Mouse (Mus musculus) ovary, postnatal 10 days (tissue): ENCODE measurements around the gene Fkbp15.

Source experiments
- DNase-seq: peaks from one replicate; pipeline ENCODE4 v3.0.0; 2022; ENCODE audit warnings: low spot score

The Fkbp15 gene

DNA sequence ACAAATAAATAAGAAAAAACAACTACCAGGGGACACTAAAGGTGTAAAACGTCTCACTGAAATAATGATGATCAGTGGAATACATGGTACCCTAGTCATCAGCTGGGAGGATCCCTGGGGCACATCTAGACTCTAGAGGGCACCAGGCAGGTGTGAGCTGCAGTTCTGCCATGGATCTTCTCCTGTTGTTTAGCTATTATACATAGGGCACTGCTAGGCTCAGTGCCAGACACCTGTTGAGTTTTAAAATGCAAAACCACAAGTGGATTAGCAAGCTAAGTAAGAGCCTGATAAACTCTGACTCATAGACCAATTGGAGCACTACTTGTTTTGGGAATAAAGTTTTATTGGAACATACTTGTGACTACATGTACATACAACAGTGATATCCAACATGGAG lies 42.1 kb downstream of the Fkbp15 start:
- no peak for DNase-seq

DNA sequence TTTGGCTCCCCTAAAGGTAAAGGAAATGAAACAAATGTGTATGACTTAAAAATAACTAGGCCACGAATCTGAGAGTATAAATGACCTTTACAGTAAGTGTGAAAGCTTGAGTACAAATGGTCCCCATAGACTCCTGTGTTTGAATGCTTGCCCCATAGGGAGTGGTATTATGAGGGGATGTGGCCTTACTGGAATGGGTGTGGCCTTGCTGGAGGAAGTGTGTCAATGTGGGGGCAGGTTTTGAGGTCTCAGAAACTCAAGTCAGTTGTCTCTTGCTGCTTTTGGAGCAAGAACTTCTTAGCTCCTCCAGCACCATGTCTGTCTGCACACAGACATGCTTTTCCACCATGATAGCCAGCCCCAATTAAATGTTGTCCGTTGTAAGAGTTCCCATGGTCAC lies 43.9 kb downstream of the Fkbp15 start:
- DNase-seq: no peak

DNA sequence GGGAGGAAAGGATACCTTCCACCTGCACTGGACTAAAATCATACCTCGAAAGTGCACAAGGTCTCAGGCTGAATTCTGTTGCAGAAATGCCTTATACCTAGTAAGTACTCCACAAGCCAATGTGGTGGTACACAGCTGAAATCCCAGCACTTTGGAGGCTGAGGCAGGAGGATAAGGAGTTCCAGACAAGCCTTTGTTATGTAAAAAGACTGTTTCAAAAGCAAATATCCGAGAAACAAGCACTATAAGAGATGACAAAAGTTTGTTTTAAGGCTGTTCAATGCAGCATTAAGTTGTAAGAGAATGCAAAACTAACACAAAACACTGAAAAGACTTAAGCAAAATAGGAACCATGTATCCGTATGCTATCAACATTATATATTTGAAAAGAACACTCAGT lies 45.8 kb downstream of the Fkbp15 start:
- no peak for DNase-seq

DNA sequence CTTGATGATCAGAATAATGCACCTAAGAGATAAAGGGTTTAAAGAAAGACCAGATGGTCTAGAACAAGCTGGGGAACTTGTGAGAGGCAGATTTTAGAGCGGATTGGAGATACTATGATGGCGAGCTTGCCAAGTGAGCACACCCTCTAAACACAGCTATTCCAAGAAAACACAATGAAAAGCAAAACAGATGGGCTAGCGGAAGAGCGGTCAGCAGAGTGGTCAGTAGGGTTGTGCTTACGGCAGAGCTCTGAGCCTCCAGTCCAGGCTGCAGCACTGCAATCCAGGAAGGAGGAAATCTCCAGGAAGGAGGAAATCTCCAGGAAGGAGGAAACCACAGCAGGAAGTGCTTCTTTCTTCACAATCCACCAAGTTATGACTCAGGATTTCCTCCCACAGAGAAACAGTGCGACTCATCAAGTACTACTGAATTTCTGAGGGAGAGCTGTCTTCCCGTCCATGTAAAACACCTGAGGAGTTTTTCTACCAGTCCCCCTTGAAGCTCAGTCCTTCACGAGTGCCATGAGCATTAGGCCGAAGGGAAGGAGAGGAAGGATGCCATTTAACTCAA lies 46.6 kb downstream of the Fkbp15 start:
- DNase-seq: no peak

DNA sequence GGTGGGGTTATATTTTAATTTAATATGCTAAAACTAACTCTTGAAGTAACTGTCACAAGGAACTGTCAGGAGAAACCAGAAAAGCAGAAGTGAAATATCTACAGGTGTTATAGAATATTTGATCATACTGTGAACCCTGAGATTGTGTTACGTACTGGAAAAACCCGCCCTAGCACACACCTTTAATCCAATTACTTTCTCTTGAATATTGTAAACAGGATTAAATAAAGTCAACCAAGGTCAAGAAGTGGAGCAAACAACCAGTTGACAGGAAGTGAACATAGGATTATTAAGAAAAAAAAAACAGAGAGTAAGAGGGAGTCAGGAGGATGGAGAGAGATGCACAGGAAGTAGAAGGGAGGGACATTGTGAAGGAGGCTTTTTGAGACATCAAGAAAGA lies 47.5 kb downstream of the Fkbp15 start:
- DNase-seq: no peak

DNA sequence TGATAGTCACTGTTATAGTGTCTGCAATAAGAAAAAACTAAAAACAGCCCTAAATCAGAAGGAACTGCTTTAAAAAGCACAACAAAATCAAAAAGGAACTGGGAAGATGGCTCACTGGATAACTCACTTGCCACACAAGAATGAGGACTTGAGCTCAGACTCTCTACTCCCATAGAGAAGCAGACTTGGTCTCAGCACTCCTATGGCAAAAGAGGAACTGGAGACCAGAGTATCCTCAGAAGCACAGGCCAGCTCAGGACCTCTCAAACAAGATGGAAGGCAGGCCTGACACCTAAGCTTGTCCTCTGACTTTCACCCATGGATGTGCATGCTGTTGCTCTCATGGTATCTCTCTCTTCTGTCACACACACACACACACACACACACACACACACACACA lies 51.9 kb downstream of the Fkbp15 start:
- no peak for DNase-seq

DNA sequence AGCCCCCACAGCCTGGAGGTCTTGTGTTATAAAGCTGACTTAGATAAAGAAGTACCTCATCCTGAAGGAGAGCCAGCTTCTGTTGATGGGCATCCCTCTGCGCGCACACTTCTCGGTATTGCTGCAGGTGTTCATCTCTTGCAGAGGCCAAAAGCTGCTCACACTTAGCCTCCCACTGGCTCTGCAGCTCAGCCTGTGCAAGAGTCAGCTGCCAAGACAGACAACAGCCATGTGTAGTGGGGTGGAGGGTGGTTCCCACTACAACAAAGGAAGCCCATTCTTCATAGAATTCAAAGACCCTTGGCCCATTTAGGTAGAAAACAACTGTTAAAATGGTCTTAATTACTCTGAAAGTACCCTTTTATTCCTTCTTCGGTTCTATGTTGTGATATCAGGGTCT lies 53.5 kb downstream of the Fkbp15 start:
- DNase-seq: no peak

DNA sequence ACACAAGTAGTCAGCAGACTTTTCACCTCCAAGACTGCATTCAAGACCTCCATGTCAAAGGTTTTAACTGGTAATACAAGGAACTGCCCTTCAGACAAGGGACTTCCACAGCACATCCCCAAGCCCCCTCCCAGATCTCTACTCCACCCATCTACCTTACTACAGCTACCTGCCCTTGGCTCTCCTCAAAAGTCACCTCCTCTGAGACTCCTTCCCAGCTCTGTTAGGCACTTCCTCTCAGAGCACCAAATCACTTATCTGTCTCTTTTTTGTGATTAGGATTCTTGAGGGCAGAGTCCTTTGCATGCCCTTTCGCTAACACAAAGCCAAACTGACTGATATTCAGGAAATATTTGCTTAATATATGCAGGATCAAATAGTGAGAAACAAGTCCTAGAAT lies 54.0 kb downstream of the Fkbp15 start:
- no peak for DNase-seq

DNA sequence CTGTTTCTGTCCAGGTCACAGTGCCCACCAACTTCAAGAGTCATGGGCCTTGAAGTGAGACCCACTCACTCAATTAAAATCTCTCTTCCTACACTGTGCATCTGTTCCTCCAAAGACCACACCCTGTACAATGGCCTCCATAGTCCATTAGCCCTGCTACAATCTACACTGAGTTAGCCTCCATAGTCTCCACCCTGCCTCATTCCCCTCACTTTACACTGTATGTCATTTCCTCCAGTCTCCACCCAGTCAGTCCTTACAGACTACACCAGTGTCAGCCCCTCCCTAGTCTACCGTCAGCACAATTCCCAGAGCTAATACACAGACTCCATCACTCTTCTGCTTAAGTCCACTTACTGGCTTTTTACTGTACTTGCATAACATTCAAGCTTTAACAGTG lies 57.1 kb downstream of the Fkbp15 start:
- DNase-seq: no peak

DNA sequence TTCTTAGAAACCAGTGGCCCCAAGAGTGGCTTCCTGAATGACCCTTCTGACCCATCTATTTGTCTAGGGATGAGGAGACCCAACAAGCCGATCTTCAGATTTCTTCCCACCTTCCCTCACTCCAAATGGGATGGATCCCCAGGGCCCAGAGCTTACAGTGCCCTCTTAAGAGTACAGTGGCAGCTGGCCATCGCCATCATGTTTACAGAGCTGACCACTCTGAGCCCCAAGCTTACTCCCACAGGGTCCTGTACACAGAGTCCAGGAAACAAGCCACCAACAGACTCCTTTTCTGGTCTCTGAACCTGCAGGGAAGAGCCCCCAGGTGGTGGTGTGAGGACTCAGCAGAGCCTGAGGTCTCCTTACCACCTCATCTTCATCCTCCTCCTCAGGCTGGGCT lies 57.6 kb downstream of the Fkbp15 start:
- no peak for DNase-seq

DNA sequence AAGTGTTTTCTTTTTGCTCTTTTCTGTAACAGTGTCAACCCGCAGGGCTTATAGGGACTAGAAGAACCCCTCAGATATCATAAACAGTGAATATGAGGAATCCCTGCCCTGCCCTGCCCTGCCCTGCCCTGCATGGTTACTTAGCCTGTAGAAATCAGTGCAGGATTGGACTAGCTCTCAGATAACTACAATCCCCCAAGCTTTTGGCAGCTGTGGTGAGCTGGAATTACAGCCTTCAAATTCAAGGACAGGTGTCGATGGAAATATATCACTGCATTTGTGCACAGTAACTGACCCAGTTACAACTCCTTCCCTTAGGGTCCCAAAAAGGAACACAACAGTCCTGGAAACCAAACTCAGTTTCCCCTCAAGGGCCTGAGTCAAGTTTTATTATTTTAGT lies 60.3 kb downstream of the Fkbp15 start:
- no peak for DNase-seq

DNA sequence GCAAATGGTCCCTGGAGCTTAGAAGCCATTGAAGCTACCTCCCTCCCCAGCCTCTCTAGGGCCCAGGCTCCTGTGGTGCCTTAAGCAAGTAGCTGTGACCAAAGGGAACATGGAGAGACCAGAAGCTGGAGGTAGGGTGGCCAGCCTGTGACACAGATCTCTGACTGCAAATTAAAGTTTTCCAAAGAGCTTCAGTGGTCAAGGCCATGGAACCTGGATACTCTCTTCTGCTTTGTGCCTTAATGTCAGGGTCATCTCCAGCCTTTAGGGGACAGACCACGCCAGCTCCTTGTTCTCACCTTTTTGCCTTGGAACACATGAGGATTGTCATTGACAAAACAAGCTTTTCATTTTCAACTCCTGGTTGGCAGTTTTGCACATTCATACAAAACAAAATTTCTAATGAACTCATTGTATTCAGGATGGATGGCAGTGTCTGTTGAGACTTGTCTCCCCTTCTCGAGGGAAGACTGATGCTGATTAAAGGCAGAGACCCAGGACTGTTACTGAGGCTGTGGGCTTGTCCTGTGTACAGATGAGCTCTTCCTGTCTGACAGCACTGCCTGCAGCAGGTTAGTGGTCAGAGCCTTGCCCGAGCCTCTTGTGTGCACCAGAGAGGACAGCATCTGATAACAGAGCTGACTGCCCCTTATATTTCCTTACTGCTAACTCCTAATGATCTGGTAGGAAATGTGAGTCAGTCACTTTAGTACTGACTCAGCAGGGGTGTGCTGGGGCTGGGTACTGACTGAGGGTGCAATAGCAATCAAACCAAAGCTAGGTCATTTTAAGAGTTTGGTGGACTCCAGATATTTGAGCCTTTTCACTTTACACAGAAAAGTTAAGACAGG lies 62.8 kb downstream of the Fkbp15 start:
- no peak for DNase-seq

DNA sequence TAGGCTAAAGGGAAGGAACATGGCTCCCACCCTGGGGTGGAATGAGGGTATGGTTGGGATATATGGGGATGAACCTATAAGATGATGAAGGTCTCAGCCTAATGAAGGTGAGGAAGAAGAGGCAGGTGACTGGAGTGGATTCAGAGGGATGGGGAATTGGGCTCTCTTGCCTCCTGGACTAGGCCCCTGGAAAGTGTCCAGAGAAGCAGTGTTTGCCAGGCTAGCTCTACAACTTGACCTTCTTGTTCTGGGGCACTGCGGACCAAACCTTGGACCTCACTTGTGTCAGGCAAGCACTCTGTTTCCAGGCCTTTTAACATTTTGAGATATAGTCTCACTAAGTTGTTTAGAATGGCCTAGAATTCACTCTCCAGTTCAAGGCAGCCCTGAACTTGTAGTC lies 65.6 kb downstream of the Fkbp15 start:
- no peak for DNase-seq

DNA sequence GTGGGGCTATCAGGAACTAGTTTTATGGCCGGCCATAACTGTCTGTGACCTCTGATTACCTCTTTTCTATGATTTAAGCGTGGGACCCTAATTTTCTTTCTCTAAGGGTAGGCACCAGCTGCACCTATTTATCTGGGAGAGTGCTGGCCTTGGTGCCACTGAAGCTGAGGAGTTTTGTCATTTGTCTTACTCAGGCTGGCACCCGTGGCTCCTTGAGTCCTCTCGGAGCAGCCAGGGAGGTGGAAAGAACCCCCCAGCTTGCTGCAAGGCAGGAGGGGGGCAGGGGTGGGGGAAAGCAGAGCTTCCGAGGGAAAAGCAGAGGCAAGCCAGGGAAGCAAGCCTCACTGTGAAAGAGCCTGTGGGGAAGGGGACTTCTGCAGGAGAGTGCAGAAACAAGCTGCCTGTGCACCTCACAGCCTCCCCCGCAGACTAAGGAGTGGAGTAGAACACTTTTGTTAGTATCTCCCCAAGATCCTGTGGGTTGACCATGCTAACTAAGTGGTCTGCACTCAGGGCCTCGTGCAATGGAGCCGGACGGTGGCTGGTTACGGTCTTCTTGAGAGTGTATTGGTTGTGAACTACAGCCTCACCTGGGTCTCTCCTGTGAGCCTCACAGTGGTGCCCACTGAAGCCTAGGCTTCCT lies 67.0 kb downstream of the Fkbp15 start:
- no peak for DNase-seq

DNA sequence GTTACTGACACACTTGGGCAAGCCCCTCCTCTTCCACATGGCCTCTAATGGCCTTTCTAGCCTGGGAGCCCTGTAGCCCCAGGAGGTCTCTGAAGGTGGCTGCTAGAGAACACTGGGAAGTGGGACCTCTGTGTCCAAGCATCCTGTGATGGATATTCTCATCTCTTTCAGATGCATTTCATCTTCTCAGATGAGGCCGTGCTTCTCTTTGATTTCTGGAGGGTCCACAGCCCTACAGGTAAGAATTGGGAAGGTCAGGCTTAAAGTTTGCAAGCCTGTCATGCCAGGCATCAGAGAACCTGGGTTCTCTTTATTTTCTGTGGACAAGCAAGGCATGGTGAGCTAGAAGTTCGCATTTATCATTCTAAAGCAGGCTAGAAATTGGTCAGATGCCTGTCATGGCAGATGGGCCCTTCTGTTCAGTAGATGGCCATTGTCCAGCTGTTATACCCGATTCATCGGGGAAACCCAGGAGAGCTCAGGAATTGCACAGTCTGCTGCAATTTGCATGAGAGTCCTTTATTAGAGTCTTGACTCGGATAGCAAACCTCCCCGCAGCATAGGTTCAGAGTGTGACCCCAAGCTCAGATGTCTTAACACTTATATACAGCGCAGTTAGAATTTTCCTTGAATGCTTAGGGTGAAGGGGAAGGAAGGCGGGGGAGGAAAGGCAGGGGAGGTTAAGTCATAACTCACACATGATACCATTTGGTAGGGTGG lies 67.7 kb downstream of the Fkbp15 start:
- no peak for DNase-seq

DNA sequence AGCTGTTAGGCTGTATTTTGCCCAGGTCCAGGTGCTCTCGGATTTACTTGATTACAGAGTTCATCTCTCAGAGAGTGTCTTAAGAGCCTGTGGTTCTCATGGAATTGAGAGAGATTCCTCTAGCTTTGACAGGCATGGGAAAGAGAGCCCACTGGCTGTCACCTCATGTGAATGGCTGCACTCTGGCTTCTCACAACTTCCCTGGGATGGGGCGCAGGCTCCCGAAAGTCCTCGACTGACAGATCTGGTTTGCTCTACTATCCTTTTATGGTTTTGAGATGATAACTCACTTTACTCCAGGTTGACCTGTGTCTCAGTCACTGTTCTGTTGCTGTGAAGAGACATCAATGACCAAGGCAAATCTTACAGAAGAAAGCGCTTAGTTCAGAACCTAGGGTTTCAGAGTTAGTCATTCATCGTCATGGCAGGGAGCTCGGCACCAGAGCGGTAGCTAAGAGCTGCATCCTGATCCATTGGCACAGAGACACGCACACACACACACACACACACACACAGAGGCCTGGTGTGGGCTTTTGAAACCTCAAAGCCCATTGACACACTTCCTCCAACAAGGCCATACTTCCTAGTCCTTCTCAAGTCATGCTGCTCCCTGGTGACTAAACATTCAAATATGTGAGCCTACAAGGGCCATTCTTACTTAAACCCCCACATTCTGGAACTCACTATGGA lies 69.4 kb downstream of the Fkbp15 start:
- DNase-seq: no peak

DNA sequence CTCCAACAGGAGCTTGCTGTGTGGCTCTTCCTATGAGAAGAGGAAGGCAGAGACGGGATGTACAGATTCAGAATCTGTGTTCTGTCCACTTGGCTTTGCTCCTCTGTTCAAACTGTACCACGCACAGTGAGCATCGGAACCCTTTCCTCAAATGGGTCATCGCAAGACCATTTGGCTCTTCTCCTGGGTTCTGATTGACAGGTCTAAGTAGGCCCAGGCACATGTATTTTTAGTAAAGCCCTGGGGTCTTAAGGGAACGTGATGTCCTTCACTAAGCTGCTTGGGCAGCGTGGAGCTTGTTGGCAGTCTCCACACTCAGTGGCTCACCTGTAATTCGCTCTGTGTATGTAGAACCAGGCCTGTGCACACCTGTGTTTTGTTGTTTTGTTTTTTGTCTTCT lies 71.1 kb downstream of the Fkbp15 start:
- DNase-seq: no peak

DNA sequence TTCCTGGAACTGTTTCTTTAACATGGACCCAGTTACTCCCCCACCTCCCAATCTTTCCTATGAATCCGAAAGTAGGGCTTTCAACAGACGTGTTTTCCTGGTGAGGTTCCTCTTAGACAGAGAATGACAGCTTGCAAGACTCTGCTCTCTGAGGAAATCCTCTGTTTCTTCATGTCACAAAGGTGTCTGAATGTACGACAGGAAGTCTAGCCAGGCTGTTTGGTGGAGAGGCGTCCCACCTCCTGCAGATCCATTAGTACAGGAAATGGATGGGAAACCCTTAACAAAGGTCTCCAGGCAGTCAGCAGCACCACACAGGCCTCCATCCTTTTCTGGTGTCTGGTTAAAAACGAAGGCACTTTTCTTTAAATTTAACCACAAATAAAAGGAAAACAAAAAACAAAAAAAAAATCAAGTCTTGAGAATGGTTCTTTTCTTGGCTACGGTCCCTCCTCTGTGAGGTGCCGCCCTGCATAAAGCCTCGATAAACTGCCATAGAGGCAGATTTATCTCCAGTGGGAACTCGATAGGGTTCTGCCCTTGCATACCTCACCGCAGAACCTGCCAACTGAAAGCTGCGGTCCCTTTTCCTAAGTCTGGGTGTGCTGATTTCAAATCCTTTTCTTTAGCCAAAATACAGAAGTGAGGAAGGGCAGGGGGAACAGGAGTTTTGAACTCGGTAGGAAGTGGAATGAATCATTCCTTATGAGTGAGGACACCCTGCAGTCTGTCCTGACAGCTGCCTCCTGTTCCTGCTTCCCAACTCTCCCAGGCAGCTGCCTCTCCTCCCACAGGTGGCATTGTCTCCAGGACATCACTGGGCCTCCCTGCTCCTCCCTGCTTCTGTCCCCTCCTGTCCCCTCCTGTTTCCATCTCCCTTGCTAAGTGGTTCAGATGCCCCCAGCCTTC lies 73.1 kb downstream of the Fkbp15 start:
- DNase-seq: no peak

DNA sequence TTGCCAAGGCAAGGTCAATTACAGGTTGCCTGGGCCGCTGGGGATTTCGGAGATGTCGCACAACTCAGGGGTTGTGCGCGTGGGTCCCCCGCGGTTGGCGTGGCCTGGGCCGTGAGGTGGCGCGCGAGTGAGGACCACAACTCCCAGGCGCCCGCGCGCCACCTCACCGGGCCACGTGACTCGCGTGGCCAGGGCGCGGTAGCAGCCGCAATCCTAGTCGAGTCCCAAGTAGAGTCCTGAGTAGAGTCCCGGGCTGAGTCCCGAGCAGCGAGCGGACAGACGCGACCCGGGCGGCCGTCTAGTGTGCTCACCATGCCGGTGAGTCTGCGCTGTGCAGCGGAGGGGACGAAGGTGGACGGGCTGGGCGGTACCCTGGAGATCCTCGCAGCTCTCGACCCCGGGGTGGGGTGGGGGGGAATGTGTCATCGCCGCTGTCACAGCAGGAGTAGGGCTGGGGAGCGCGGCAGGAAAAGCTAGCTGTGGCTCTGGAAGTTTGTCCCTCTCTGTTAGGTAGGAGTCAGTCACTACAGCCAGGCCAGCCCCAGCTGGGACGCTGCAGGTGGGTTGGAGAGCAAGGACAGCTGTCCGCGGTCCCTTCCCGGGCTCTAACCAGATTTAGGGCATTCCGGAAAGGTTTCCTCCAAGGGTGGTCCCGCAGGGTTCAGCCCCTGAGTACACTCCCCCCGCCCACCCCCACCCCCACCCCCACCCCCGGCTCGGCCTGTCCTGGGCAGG lies 73.9 kb downstream of the Fkbp15 start:
- DNase-seq: peak; percentile 37

DNA sequence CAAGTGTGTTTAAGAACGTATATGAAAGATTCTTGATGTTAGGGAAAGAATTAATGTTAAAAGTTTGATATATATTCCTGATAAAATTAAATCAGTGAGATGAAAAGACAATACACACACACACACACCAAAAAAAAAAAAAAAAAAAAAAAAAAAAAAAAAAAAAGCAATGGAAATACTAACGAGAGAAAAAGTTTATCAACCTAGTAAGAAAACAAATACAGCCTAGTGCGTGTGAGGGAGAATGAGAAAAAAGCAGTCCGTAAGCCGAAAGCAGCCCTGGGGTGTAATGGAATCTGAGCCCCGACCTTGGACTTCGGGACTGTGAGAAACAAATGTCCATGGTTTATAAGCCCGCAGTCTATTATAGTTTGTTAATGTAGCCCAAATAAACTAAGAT lies 74.8 kb downstream of the Fkbp15 start:
- no peak for DNase-seq

DNA sequence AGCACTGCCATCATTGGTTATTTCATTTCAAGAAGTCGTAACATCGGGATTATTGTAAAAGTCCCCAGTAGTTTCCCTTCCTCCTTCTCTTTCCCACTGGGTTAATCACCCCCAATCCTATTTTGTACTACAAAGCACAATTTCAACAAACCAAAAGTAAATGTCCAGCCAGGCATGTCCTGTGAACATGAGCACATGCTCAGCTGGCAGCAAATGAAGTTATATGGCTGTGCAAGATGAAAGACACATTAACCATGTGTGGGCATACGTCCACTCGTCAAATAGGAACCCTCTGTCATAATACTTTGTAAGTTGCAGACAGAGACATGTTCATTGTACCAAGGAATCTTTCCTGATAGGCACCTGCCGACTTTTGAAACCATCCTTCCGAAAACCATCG lies 77.4 kb downstream of the Fkbp15 start:
- no peak for DNase-seq
